Mouse (Mus musculus) lung, postnatal 0 days (tissue): ENCODE measurements at regions not wholly inside any gene's neighbourhood (a gene's known extent, or its start where the extent isn't known, plus 50 kb on each side); places are given as distances from the start of the nearest gene placed in this dataset.

Experiments used
- CTCF ChIP-seq: IDR thresholded peaks from 2 replicates; pipeline ENCODE4 v1.5.1; 2016; ENCODE audit warnings: antibody characterized with exemption, mild to moderate bottlenecking
- EP300 ChIP-seq: IDR thresholded peaks from 2 replicates; pipeline ENCODE4 v1.6.1; 2016; ENCODE audit warnings: antibody characterized with exemption, mild to moderate bottlenecking, control low read depth

- TF ChIP-seq CTCF (no peak), EP300 (no peak)
Observed at GRCm38 (mm10) chr15:34775714-34776113, 418.0 kb upstream of the 9430069I07Rik start.
